Mouse (Mus musculus): ENCODE data around the gene Grk2.

- TF ChIP-seq TCF12 (IDR thresholded peaks at IDR 0.05; ENCODE audit: low read depth, low read length) (no peak), ZKSCAN1 (IDR thresholded peaks at IDR 0.05; ENCODE audit: borderline replicate concordance, low read depth, low read length) (no peak), RAD21 (IDR thresholded peaks at IDR 0.05; ENCODE audit: low read depth, low read length) (no peak), POLR2A (IDR thresholded peaks at IDR 0.05; ENCODE audit: low read depth, low read length) (no peak), ZNF384 (IDR thresholded peaks at IDR 0.05; ENCODE audit: low read depth, low read length) (no peak)
Observed at GRCm38 (mm10) chr19:4330603-4331002, 24.6 kb upstream of the Grk2 start.

Data from CH12.LX (cell line).